Mouse (Mus musculus): ENCODE measurements around the gene Chst13. TPM values are rescaled to one million over a fixed set of nuclear protein-coding genes. Genes with fewer than 3 reads are reported as not detected.

Chst13 gene
- 0.59 and 0.68 TPM in 2 replicates for polyA plus RNA-seq (2015; fragmentation: Nextera tagmentation; extraction: Ambion mirVana)

DNA sequence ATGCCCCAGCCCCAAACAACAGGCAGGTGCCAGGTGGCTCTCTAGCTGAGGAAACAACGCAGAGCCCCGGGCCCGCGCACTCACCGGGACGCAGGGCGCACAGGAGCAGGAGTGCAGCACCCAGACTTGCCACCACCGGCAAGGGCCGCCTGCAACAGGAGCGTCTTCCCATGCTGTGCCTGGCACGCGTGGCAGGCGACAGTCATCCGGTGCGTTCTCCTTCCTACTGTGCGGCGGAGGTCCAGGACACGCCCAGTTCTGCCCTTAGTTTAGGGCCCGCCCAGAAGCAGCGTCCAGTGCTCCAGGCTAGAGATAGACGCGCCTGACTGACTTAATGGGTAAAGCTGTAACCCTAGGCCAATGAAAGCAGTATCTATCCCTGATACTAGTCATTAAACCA, at the start of gene Chst13:
Gene Chst13 (minus strand): TSS at position 195 of the 400 bp plus-strand sequence.

DNA sequence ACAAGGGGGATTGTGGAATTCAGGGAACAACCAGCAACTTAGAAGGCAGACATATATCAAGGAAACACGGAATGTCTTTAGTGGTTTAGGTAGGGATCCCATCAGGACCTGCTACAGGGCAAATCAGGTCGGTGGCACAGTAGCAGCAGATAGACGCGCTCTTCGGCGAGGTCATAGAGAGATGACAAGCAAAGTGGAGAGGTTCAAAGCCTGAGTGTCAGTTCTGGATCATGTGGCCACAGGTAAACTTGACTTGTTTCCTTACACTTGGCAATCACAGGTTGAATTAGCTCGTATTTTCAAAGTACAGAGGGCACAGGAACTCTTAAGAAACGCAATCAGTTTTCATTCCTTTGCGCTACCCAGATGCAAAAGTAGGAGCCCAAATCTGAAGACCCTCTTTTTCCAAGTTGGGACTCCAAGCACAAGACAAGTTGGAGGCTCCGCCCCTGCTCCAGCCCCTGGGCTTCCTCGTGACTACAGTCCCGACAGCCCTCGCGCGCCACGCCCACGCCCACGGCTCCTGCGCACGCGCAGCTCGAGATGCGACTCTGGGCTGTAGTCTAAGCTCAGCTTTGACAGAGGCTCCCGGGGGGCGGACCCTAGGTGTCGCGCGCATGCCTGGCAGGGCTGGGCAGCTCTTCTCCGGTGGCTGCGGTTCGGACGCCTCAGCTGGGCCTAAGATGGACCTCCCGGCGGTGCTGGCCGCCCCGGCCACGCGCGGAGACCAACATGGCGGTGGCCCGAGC, 44.2 kb upstream of the Chst13 start, which contains the start of gene Zxdc:
Gene Zxdc (plus strand): TSS at position 517 of the 749 bp plus-strand sequence.

DNA sequence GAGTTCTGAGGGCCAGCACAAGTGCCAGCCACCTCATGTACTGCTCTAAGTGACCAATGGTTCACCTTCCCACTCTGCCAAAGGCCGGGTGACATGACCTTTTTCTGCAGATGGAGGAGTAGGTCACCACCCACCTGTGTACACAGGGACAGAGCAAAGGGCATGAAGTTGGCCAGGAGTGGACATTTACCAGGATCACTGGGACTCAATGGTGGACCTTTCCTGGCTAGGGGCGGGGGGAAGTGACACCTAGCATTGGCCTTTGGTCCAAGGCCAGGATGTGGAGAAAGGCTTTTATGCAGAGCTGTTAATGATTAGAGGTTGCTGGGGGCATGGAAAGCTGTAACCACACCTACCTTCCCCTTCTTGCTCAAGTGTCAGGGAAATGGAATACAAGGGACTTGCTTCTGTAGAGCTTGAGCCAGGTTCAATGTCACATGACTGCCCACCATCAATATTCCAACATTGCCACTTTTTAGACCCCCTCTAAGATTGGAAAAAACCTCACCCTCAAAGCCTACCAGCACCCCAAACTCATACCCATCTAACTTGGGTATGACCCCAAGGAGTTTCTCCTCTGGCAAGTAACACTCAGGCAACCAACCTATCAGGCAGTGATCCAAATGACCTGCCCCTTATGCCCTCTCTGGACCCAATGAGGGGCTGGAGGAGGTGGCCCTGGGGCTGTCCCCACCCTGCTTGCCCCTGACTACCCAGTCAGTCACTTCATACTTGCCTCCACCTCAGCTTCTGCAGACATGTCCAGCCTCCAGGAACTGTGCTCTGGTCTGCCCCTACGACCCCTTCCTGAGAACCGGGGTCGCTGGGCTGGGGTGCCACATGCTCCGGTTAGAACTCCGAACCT, 7.8 kb upstream of the Chst13 start, which contains the start of gene Uroc1:
Gene Uroc1 (plus strand): TSS at position 724 of the 865 bp plus-strand sequence.

DNA sequence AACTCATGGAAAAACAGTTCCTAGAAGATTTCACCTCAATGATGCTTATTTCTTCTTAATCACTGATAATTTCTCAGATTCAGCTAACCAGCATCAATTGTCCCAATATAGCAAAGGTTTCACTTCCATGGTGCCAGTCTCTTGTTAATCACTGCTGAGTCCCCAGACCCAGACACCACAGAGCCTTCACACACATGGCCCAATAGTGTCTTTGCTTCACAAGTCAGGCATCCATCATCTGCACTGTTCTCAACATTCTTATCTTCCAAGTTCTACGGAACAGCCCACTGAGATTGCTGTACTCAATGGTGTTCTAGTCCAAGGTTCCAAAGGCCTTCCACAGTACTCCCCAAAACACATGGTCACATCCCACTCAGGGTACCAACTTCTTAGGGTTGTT, 24.1 kb downstream of the Chst13 start, which contains the start of gene BC048671:
Gene BC048671 (plus strand): TSS at position 301 of the 400 bp plus-strand sequence.

Other genes starting within 250 kb of the Chst13 start
- not detected in 2 replicates for gene Vmn1r49, start 246.7 kb downstream of the Chst13 start, polyA plus RNA-seq (2015; fragmentation: Nextera tagmentation; extraction: Ambion mirVana)
- not detected in 2 replicates for gene Vmn1r50, start 223.8 kb downstream of the Chst13 start, polyA plus RNA-seq (2015; fragmentation: Nextera tagmentation; extraction: Ambion mirVana)
- gene Vmn1r51, start 202.6 kb downstream of the Chst13 start, polyA plus RNA-seq (2015; fragmentation: Nextera tagmentation; extraction: Ambion mirVana) = 0.03 TPM in 1 of 2 replicates, not detected in the other
- not detected in 2 replicates for gene Vmn1r52, start 150.4 kb downstream of the Chst13 start, polyA plus RNA-seq (2015; fragmentation: Nextera tagmentation; extraction: Ambion mirVana)
- gene V1ra8, start 122.4 kb downstream of the Chst13 start, polyA plus RNA-seq (2015; fragmentation: Nextera tagmentation; extraction: Ambion mirVana) = not detected in 2 replicates
- 0.15 TPM in 1 of 2 replicates, not detected in the other for gene Vmn1r53, start 100.7 kb downstream of the Chst13 start, polyA plus RNA-seq (2015; fragmentation: Nextera tagmentation; extraction: Ambion mirVana)
- not detected in 2 replicates for gene Vmn1r54, start 78.9 kb downstream of the Chst13 start, polyA plus RNA-seq (2015; fragmentation: Nextera tagmentation; extraction: Ambion mirVana)
- not detected in 2 replicates for gene BC048671, start 24.0 kb downstream of the Chst13 start, polyA plus RNA-seq (2015; fragmentation: Nextera tagmentation; extraction: Ambion mirVana)
- gene Uroc1, start 8.1 kb upstream of the Chst13 start, polyA plus RNA-seq (2015; fragmentation: Nextera tagmentation; extraction: Ambion mirVana) = 1.4 TPM in 2 replicates
- gene Zxdc, start 44.3 kb upstream of the Chst13 start, polyA plus RNA-seq (2015; fragmentation: Nextera tagmentation; extraction: Ambion mirVana) = 8.4 and 8.5 TPM in 2 replicates
- gene Cfap100, start 103.6 kb upstream of the Chst13 start, polyA plus RNA-seq (2015; fragmentation: Nextera tagmentation; extraction: Ambion mirVana) = 0.03 TPM in 1 of 2 replicates, not detected in the other
- gene Klf15, start 137.4 kb upstream of the Chst13 start, polyA plus RNA-seq (2015; fragmentation: Nextera tagmentation; extraction: Ambion mirVana) = 9.5 and 12.2 TPM in 2 replicates
- gene Aldh1l1, start 161.2 kb upstream of the Chst13 start, polyA plus RNA-seq (2015; fragmentation: Nextera tagmentation; extraction: Ambion mirVana) = 28.0 and 87.2 TPM in 2 replicates

Data from adrenal gland, postnatal 0 days (tissue).